Mouse (Mus musculus) gastrocnemius, postnatal 14 days (tissue): ENCODE measurements around the gene Ptpn4. TPM values are rescaled to one million over a fixed set of nuclear protein-coding genes. Genes with fewer than 3 reads are reported as not detected.

ENCODE experiments used
- DNase-seq: peaks from one replicate; pipeline ENCODE4 v3.0.0; 2021; ENCODE audit warnings: mixed read lengths
- intact Hi-C: fragments of 180-260 bp; cut with DNase I; formaldehyde crosslinking; loops from one replicate; pipeline ENCODE4 v1.15.1; 2025; ENCODE audit warnings: low total_unique reads
- total RNA-seq, 2 experiments: library from RNA; stranded (reverse); gene quantifications; 2 replicates each; pipeline ENCODE4 v1.2.3; 2021

Ptpn4 gene
- total RNA-seq, 2 experiments from 2014 or later = 19.2 to 28.4 TPM

GRCm38 (mm10) chr1:119654307-119654706 lies 183.1 kb downstream of the Ptpn4 start:
- intact Hi-C loops = no loop called here
- no peak for DNase-seq

- intact Hi-C loops = no loop called here
- no peak for DNase-seq
Measured at GRCm38 (mm10) chr1:119650386-119650785, 187.0 kb downstream of the Ptpn4 start.

- DNase-seq = no peak
- intact Hi-C loops = no loop called here
Measured at GRCm38 (mm10) chr1:119649627-119650026, 187.8 kb downstream of the Ptpn4 start.

GRCm38 (mm10) chr1:119648205-119649111 lies 189.0 kb downstream of the Ptpn4 start, which contains the start of gene Epb41l5:
TSS of gene Epb41l5 (minus strand) at chr1:119649000.
- intact Hi-C loops = no loop called here
- DNase-seq = peak; percentile 73

GRCm38 (mm10) chr1:119646356-119646755 lies 191.1 kb downstream of the Ptpn4 start:
- DNase-seq = no peak
- intact Hi-C loops = no loop called here

- no peak for DNase-seq
- intact Hi-C loops = no loop called here
Measured at GRCm38 (mm10) chr1:119642367-119642766, 195.0 kb downstream of the Ptpn4 start.

- intact Hi-C loops = no loop called here
Measured at GRCm38 (mm10) chr1:119641090-119641812, 196.2 kb downstream of the Ptpn4 start.

GRCm38 (mm10) chr1:119640006-119640405 lies 197.4 kb downstream of the Ptpn4 start:
- intact Hi-C loops = no loop called here
- DNase-seq = no peak

More at GRCm38 (mm10) chr1:119641090-119641812, 196.2 kb downstream of the Ptpn4 start:
- DNase-seq = no peak

GRCm38 (mm10) chr1:119637188-119638023 lies 200.0 kb downstream of the Ptpn4 start:
- intact Hi-C loops = no loop called here
- DNase-seq = no peak

GRCm38 (mm10) chr1:119634746-119635145 lies 202.7 kb downstream of the Ptpn4 start:
- intact Hi-C loops = no loop called here
- DNase-seq = no peak

GRCm38 (mm10) chr1:119630428-119630827 lies 207.0 kb downstream of the Ptpn4 start:
- intact Hi-C loops = no loop called here
- no peak for DNase-seq

GRCm38 (mm10) chr1:119626837-119627236 lies 210.6 kb downstream of the Ptpn4 start:
- intact Hi-C loops = no loop called here
- no peak for DNase-seq

- no peak for DNase-seq
- intact Hi-C loops = no loop called here
Measured at GRCm38 (mm10) chr1:119624444-119624843, 213.0 kb downstream of the Ptpn4 start.

- intact Hi-C loops = no loop called here
Measured at GRCm38 (mm10) chr1:119605396-119605795, 232.0 kb downstream of the Ptpn4 start.

More at GRCm38 (mm10) chr1:119605396-119605795, 232.0 kb downstream of the Ptpn4 start:
- no peak for DNase-seq

Other genes starting within 250 kb of the Ptpn4 start
- 1 to 10 TPM; 1.5 to 2.8 TPM for gene Epb41l5, start 188.6 kb downstream of the Ptpn4 start, total RNA-seq
- 1 to 10 TPM; 4.0 to 5.3 TPM for gene Tmem177, start 75.6 kb upstream of the Ptpn4 start, total RNA-seq
- gene Cfap221, start 159.6 kb upstream of the Ptpn4 start, total RNA-seq = not detected
- 1 to 10 TPM; 2.0 to 2.3 TPM for gene Sctr, start 169.3 kb upstream of the Ptpn4 start, total RNA-seq
- gene Tmem37, start 236.5 kb upstream of the Ptpn4 start, total RNA-seq = 1 to 10 TPM; 7.7 to 9.2 TPM